Mouse (Mus musculus) embryo, embryonic 10.5 days (tissue): ENCODE measurements at regions not wholly inside any gene's neighbourhood (a gene's known extent, or its start where the extent isn't known, plus 50 kb on each side); places are given as distances from the start of the nearest gene placed in this dataset.
"Not testable (repeated sequence)": the region's sequence is repeated elsewhere in the genome, so short reads cannot be mapped to it uniquely, and the experiment has no call there.

Experiments used
- DNase-seq: peaks from one replicate; pipeline ENCODE4 v3.0.0-alpha.2; 2015; ENCODE audit warnings: low spot score

- DNase-seq, result no peak
Observed at GRCm38 (mm10) chr11:121894801-121895200, 64.8 kb downstream of the Ptchd3 start.

GRCm38 (mm10) chr11:121904393-121904792, 74.3 kb downstream of the Ptchd3 start:
- DNase-seq, result not testable (repeated sequence)

- DNase-seq, result not testable (repeated sequence)
Observed at GRCm38 (mm10) chr11:121924631-121925030, 94.6 kb downstream of the Ptchd3 start.

- peak; percentile 18 for DNase-seq
Observed at GRCm38 (mm10) chr11:121925043-121925442, 95.0 kb downstream of the Ptchd3 start.

- not testable (repeated sequence) for DNase-seq
Observed at GRCm38 (mm10) chr11:121951726-121952125, 121.7 kb downstream of the Ptchd3 start.

GRCm38 (mm10) chr11:121956367-121957235, 126.6 kb downstream of the Ptchd3 start:
- peak; percentile 17 for DNase-seq

GRCm38 (mm10) chr11:121958735-121959134, 128.7 kb downstream of the Ptchd3 start:
- not testable (repeated sequence) for DNase-seq

GRCm38 (mm10) chr11:121964111-121964510, 134.1 kb downstream of the Ptchd3 start:
- not testable (repeated sequence) for DNase-seq

- DNase-seq, result peak; percentile 32
Observed at GRCm38 (mm10) chr11:121965911-121966310, 135.9 kb downstream of the Ptchd3 start.
